Mouse (Mus musculus): ENCODE results near the gene C1qtnf5.
A peak's percentile ranks its signal among the peaks of the same experiment; 100 is the strongest.

The C1qtnf5 gene

GRCm38 (mm10) chr9:44107110-44107509 lies at the start of gene C1qtnf5:
Gene C1qtnf5, plus strand, starts transcription at chr9:44107245.
- DNase-seq (ENCODE audit: low spot score): peak; percentile 59

- DNase-seq (ENCODE audit: low spot score): no peak
Measured at GRCm38 (mm10) chr9:44058606-44059005, 48.4 kb upstream of the C1qtnf5 start.

- DNase-seq (ENCODE audit: low spot score): no peak
Measured at GRCm38 (mm10) chr9:44065177-44065576, 41.9 kb upstream of the C1qtnf5 start.

- peak; percentile 99 for DNase-seq (ENCODE audit: low spot score)
Measured at GRCm38 (mm10) chr9:44066785-44067225, 40.2 kb upstream of the C1qtnf5 start, which contains the start of gene Usp2. Gene Usp2, plus strand, starts transcription at chr9:44067021.

- DNase-seq (ENCODE audit: low spot score): no peak
Measured at GRCm38 (mm10) chr9:44067241-44067959, 39.6 kb upstream of the C1qtnf5 start.

GRCm38 (mm10) chr9:44067960-44068330 lies 39.1 kb upstream of the C1qtnf5 start:
- DNase-seq (ENCODE audit: low spot score): no peak

- no peak for DNase-seq (ENCODE audit: low spot score)
Measured at GRCm38 (mm10) chr9:44069252-44069651, 37.8 kb upstream of the C1qtnf5 start.

- DNase-seq (ENCODE audit: low spot score): no peak
Measured at GRCm38 (mm10) chr9:44070113-44070843, 36.8 kb upstream of the C1qtnf5 start.

- DNase-seq (ENCODE audit: low spot score): no peak
Measured at GRCm38 (mm10) chr9:44070844-44071231, 36.2 kb upstream of the C1qtnf5 start.

GRCm38 (mm10) chr9:44071914-44072598 lies 35.0 kb upstream of the C1qtnf5 start:
- no peak for DNase-seq (ENCODE audit: low spot score)

GRCm38 (mm10) chr9:44072599-44072915 lies 34.5 kb upstream of the C1qtnf5 start:
- DNase-seq (ENCODE audit: low spot score): no peak

GRCm38 (mm10) chr9:44073115-44073514 lies 33.9 kb upstream of the C1qtnf5 start:
- no peak for DNase-seq (ENCODE audit: low spot score)

GRCm38 (mm10) chr9:44074395-44075275 lies 32.4 kb upstream of the C1qtnf5 start:
- DNase-seq (ENCODE audit: low spot score): no peak

GRCm38 (mm10) chr9:44075276-44075995 lies 31.6 kb upstream of the C1qtnf5 start:
- DNase-seq (ENCODE audit: low spot score): no peak

- DNase-seq (ENCODE audit: low spot score): no peak
Measured at GRCm38 (mm10) chr9:44075996-44076763, 30.9 kb upstream of the C1qtnf5 start.

GRCm38 (mm10) chr9:44076764-44077120 lies 30.3 kb upstream of the C1qtnf5 start:
- no peak for DNase-seq (ENCODE audit: low spot score)

GRCm38 (mm10) chr9:44077266-44077910 lies 29.7 kb upstream of the C1qtnf5 start:
- DNase-seq (ENCODE audit: low spot score): no peak

- DNase-seq (ENCODE audit: low spot score): no peak
Measured at GRCm38 (mm10) chr9:44078136-44078797, 28.8 kb upstream of the C1qtnf5 start.

GRCm38 (mm10) chr9:44078955-44079756 lies 27.9 kb upstream of the C1qtnf5 start:
- no peak for DNase-seq (ENCODE audit: low spot score)
